Mouse (Mus musculus) heart, postnatal 0 days (tissue): Measurements from ENCODE around the gene Cdk6. TPM values are rescaled to one million over a fixed set of nuclear protein-coding genes. Genes with fewer than 3 reads are reported as not detected.

Experiments used
- ATAC-seq: fragments of 200-750 bp; cut with Nextera tagmentation; 2 replicates; pipeline ENCODE4 v1.8.0; 2017; ENCODE audit warnings: low read depth, moderate number of reproducible peaks, moderate library complexity; ENCODE audit not compliant: insufficient read depth
- DNase-seq: peaks from one replicate; pipeline ENCODE4 v3.0.0-alpha.2; 2016; ENCODE audit warnings: low spot score
- H3K27ac ChIP-seq: fragments of 300-500 bp; sonication (generic); 2 replicates; pipeline ENCODE4 v1.5.1; 2014; ENCODE audit warnings: low read depth, mild to moderate bottlenecking
- H3K27me3 ChIP-seq: fragments of 300-500 bp; sonication (generic); 2 replicates; pipeline ENCODE4 v1.6.1; 2014; ENCODE audit warnings: low read length, mixed read lengths; ENCODE audit not compliant: control insufficient read depth, insufficient read depth
- H3K36me3 ChIP-seq: fragments of 300-500 bp; sonication (generic); replicated peaks from 2 replicates; pipeline ENCODE4 v1.6.1; 2014; ENCODE audit warnings: low read length, mixed read lengths; ENCODE audit not compliant: control insufficient read depth, insufficient read depth
- H3K4me1 ChIP-seq: fragments of 300-500 bp; sonication (generic); 2 replicates; pipeline ENCODE4 v1.6.1; 2014; ENCODE audit warnings: antibody characterized with exemption; ENCODE audit not compliant: control insufficient read depth, insufficient read depth
- H3K4me2 ChIP-seq: fragments of 300-500 bp; sonication (generic); 2 replicates; pipeline ENCODE4 v1.6.1; 2014; ENCODE audit warnings: low read depth, mild to moderate bottlenecking, low read length, moderate library complexity
- H3K4me3 ChIP-seq: fragments of 300-500 bp; sonication (generic); 2 replicates; pipeline ENCODE4 v1.5.1; 2014; ENCODE audit warnings: low read depth, low read length
- H3K9ac ChIP-seq: fragments of 300-500 bp; sonication (generic); replicated peaks from 2 replicates; pipeline ENCODE4 v1.6.1; 2014; ENCODE audit warnings: low read depth, low read length, mixed read lengths
- H3K9me3 ChIP-seq: fragments of 300-500 bp; sonication (generic); replicated peaks from 2 replicates; pipeline ENCODE4 v1.6.1; 2016; ENCODE audit warnings: low read length; ENCODE audit not compliant: control insufficient read depth
- CTCF ChIP-seq: IDR thresholded peaks from 2 replicates; pipeline ENCODE4 v1.5.1; 2016; ENCODE audit warnings: antibody characterized with exemption, control low read depth, low read depth
- EP300 ChIP-seq: IDR thresholded peaks from 2 replicates; pipeline ENCODE4 v1.6.1; 2016; ENCODE audit warnings: antibody characterized with exemption, low read depth
- WGBS: fragments of 180-500 bp; shearing (Covaris S2); extraction: QIAGEN DNeasy Blood & Tissue Kit; methylation state at CpG from one replicate; pipeline ENCODE4 v1.1.7; 2014; 5-methylcytosine and 5-hydroxymethylcytosine counted together
- polyA plus RNA-seq: library from polyadenylated mRNA; unstranded; fragments of >200 nt; fragmentation: Nextera tagmentation; extraction: Ambion mirVana; gene quantifications from 2 replicates; pipeline ENCODE4 v1.2.1, GENCODE M21; 2015
- total RNA-seq: library from RNA; depleted of rRNA; stranded (reverse); fragments of >200 nt; gene quantifications from 2 replicates; pipeline ENCODE4 v1.2.3, GENCODE M21; 2014; ENCODE audit warnings: low replicate concordance

The Cdk6 gene
- total and polyA plus RNA-seq, 2 experiments from 2014 or later, result 19.2 to 43.0 TPM

- no peak for TF ChIP-seq EP300
- TF ChIP-seq CTCF, result no peak
- no peak for DNase-seq
- H3K36me3 ChIP-seq, result no peaks in the 10 kb centered on the region
- no peaks in the 10 kb centered on the region for H3K27me3 ChIP-seq
- no peak overlapping the region for H3K9ac ChIP-seq
- 42% methylated on average over 11 of the region's 11 CpGs for WGBS
- no peak overlapping the region for H3K4me2 ChIP-seq
- H3K9me3 ChIP-seq, result no peaks in the 10 kb centered on the region
- no peaks in the 10 kb centered on the region for H3K4me1 ChIP-seq
- no peak overlapping the region for H3K4me3 ChIP-seq
- no peak for ATAC-seq
- no peak overlapping the region for H3K27ac ChIP-seq
These were observed 197.5 kb downstream of the Cdk6 start for GRCm38 (mm10) chr5:3538505-3539472.

- H3K27ac ChIP-seq, result no peak overlapping the region
- no peak overlapping the region for H3K4me3 ChIP-seq
- WGBS, result 75% methylated on average over 6 of the region's 6 CpGs
- H3K27me3 ChIP-seq, result no peaks in the 10 kb centered on the region
- ATAC-seq, result no peak
- H3K4me1 ChIP-seq, result peaks cover 9% of the 10 kb centered on the region
- TF ChIP-seq CTCF (no peak), EP300 (no peak)
- DNase-seq, result no peak
- no peaks in the 10 kb centered on the region for H3K9me3 ChIP-seq
- 0 out of 2 replicates have a peak, but pooled peaks cover 2% of the 10 kb centered on the region for H3K36me3 ChIP-seq
- H3K9ac ChIP-seq, result no peak overlapping the region
- H3K4me2 ChIP-seq, result no peak overlapping the region
These were observed 200.6 kb downstream of the Cdk6 start for GRCm38 (mm10) chr5:3541871-3542270.

GRCm38 (mm10) chr5:3543629-3544479 lies 202.6 kb downstream of the Cdk6 start, which contains the start of gene Fam133b:
Gene Fam133b, plus strand, starts transcription at chr5:3543833.
- Histone ChIP-seq H3K9ac (peak within 1 kb of the TSS; percentile 90), H3K27me3 (no peaks in the 10 kb centered on the region), H3K27ac (peak within 1 kb of the TSS; percentile 84), H3K9me3 (no peaks in the 10 kb centered on the region), H3K4me3 (peak within 1 kb of the TSS; percentile 89), H3K4me2 (peak within 1 kb of the TSS; percentile 85), H3K4me1 (peaks cover 9% of the 10 kb centered on the region), H3K36me3 (0 out of 2 replicates have a peak, but pooled peaks cover 4% of the 10 kb centered on the region)
- TF ChIP-seq CTCF (peak; percentile 93), EP300 (no peak)
- WGBS, result under 1% methylated on average over 65 of the region's 80 CpGs
- ATAC-seq, result peak; percentile 96
- peak; percentile 90 for DNase-seq

GRCm38 (mm10) chr5:3544480-3544769 lies 203.1 kb downstream of the Cdk6 start:
- WGBS, result 9% methylated on average over 7 of the region's 7 CpGs
- Histone ChIP-seq H3K4me2 (peak overlapping the region; percentile 85), H3K27ac (peak overlapping the region; percentile 84; the same call in 1 of the 2 replicates), H3K36me3 (0 out of 2 replicates have a peak, but pooled peaks cover 4% of the 10 kb centered on the region), H3K27me3 (no peaks in the 10 kb centered on the region), H3K9me3 (no peaks in the 10 kb centered on the region), H3K9ac (peak overlapping the region; percentile 90), H3K4me3 (peak overlapping the region; percentile 89), H3K4me1 (peaks cover 9% of the 10 kb centered on the region)
- ATAC-seq, result no peak
- TF ChIP-seq CTCF (no peak), EP300 (no peak)
- DNase-seq, result no peak

GRCm38 (mm10) chr5:3546226-3546625 lies 204.9 kb downstream of the Cdk6 start:
- no peak overlapping the region for H3K9ac ChIP-seq
- DNase-seq (no peak), ATAC-seq (no peak)
- no peak overlapping the region for H3K4me2 ChIP-seq
- TF ChIP-seq EP300, result no peak
- no peak for TF ChIP-seq CTCF
- 0 out of 2 replicates have a peak, but pooled peaks cover 4% of the 10 kb centered on the region for H3K36me3 ChIP-seq
- H3K4me1 ChIP-seq, result peaks cover 9% of the 10 kb centered on the region
- WGBS, result 70% methylated on average over 1 of the region's 1 CpGs
- no peak overlapping the region for H3K27ac ChIP-seq
- no peak overlapping the region for H3K4me3 ChIP-seq
- no peaks in the 10 kb centered on the region for H3K27me3 ChIP-seq
- no peaks in the 10 kb centered on the region for H3K9me3 ChIP-seq
